Mouse (Mus musculus) bone marrow, adult 2 months (tissue): Measurements from ENCODE around the gene Tmem121b.

Experiments used
- CTCF ChIP-seq: fragments of 200-500 bp; IDR thresholded peaks from 2 replicates; pipeline ENCODE4 v1.5.1; 2011; ENCODE audit warnings: low read length, control low read depth; ENCODE audit not compliant: control insufficient read depth, insufficient read depth
- POLR2A ChIP-seq: fragments of 200-500 bp; IDR thresholded peaks from 2 replicates; pipeline ENCODE4 v1.6.1; 2011; ENCODE audit warnings: low read depth, mild to moderate bottlenecking, control low read depth, low read length, borderline replicate concordance; ENCODE audit not compliant: control insufficient read depth

- TF ChIP-seq POLR2A (no peak), CTCF (no peak)
Observed at GRCm38 (mm10) chr6:120517311-120517710, 23.7 kb upstream of the Tmem121b start.
